Mouse (Mus musculus): ENCODE measurements around the gene Gm26992. TPM values are rescaled to one million over a fixed set of nuclear protein-coding genes. Genes with fewer than 3 reads are reported as not detected.

The Gm26992 gene
- polyA plus RNA-seq, 1 experiment from 2014 or later, result not detected

GRCm38 (mm10) chrX:103518798-103519197 lies 97.0 kb downstream of the Gm26992 start:
- ATAC-seq (replicated peaks; ENCODE audit: low FRiP score, low read depth), result no peak
- DNase-seq (ENCODE audit: low spot score), result no peak
- Histone ChIP-seq H3K4me2 (ENCODE audit: low read length) (no peak overlapping the region), H3K9me3 (replicated peaks; ENCODE audit: low read length) (no peaks in the 10 kb centered on the region), H3K27me3 (ENCODE audit: insufficient read depth, low read length) (no peaks in the 10 kb centered on the region), H3K27ac (no peak overlapping the region), H3K4me1 (replicated peaks; ENCODE audit: insufficient read depth, low read length) (no peaks in the 10 kb centered on the region), H3K9ac (ENCODE audit: low read depth, low read length) (no peak overlapping the region), H3K36me3 (ENCODE audit: insufficient read depth, low read length) (no peaks in the 10 kb centered on the region), H3K4me3 (replicated peaks; ENCODE audit: low read depth, low read length) (no peak overlapping the region)
- 96% methylated on average over 2 of the region's 2 CpGs for WGBS
- TF ChIP-seq CTCF (IDR thresholded peaks at IDR 0.05; ENCODE audit: low read depth), result no peak

- H3K9ac ChIP-seq (ENCODE audit: low read depth, low read length), result no peak overlapping the region
- no peaks in the 10 kb centered on the region for H3K9me3 ChIP-seq (replicated peaks; ENCODE audit: low read length)
- no peak overlapping the region for H3K27ac ChIP-seq
- H3K4me2 ChIP-seq (ENCODE audit: low read length), result no peak overlapping the region
- DNase-seq (ENCODE audit: low spot score), result no peak
- WGBS, result 75% methylated on average over 3 of the region's 3 CpGs
- no peak for TF ChIP-seq CTCF (IDR thresholded peaks at IDR 0.05; ENCODE audit: low read depth)
- ATAC-seq (replicated peaks; ENCODE audit: low FRiP score, low read depth), result no peak
- no peak overlapping the region for H3K4me3 ChIP-seq (replicated peaks; ENCODE audit: low read depth, low read length)
- H3K27me3 ChIP-seq (ENCODE audit: insufficient read depth, low read length), result no peaks in the 10 kb centered on the region
- H3K36me3 ChIP-seq (ENCODE audit: insufficient read depth, low read length), result no peaks in the 10 kb centered on the region
- no peaks in the 10 kb centered on the region for H3K4me1 ChIP-seq (replicated peaks; ENCODE audit: insufficient read depth, low read length)
Measured at GRCm38 (mm10) chrX:103519547-103519946, 97.7 kb downstream of the Gm26992 start.

- no peak overlapping the region for H3K9ac ChIP-seq (ENCODE audit: low read depth, low read length)
- DNase-seq (ENCODE audit: low spot score) (no peak), ATAC-seq (replicated peaks; ENCODE audit: low FRiP score, low read depth) (no peak)
- 77% methylated on average over 4 of the region's 4 CpGs for WGBS
- no peak for TF ChIP-seq CTCF (IDR thresholded peaks at IDR 0.05; ENCODE audit: low read depth)
- no peaks in the 10 kb centered on the region for H3K9me3 ChIP-seq (replicated peaks; ENCODE audit: low read length)
- no peaks in the 10 kb centered on the region for H3K4me1 ChIP-seq (replicated peaks; ENCODE audit: insufficient read depth, low read length)
- H3K4me3 ChIP-seq (replicated peaks; ENCODE audit: low read depth, low read length), result no peak overlapping the region
- no peaks in the 10 kb centered on the region for H3K36me3 ChIP-seq (ENCODE audit: insufficient read depth, low read length)
- no peaks in the 10 kb centered on the region for H3K27me3 ChIP-seq (ENCODE audit: insufficient read depth, low read length)
- no peak overlapping the region for H3K4me2 ChIP-seq (ENCODE audit: low read length)
- H3K27ac ChIP-seq, result no peak overlapping the region
Measured at GRCm38 (mm10) chrX:103521221-103521716, 99.5 kb downstream of the Gm26992 start.

GRCm38 (mm10) chrX:103529185-103529584 lies 107.4 kb downstream of the Gm26992 start:
- Histone ChIP-seq H3K4me3 (replicated peaks; ENCODE audit: low read depth, low read length) (peak overlapping the region; percentile 17; the same call in 1 of the 2 replicates), H3K9ac (ENCODE audit: low read depth, low read length) (0 out of 2 replicates have a peak overlapping the region, but pooled peaks have one; percentile 27), H3K9me3 (replicated peaks; ENCODE audit: low read length) (no peaks in the 10 kb centered on the region), H3K27me3 (ENCODE audit: insufficient read depth, low read length) (no peaks in the 10 kb centered on the region), H3K4me2 (ENCODE audit: low read length) (peak overlapping the region; percentile 48), H3K36me3 (ENCODE audit: insufficient read depth, low read length) (no peaks in the 10 kb centered on the region), H3K4me1 (replicated peaks; ENCODE audit: insufficient read depth, low read length) (no peaks in the 10 kb centered on the region), H3K27ac (0 out of 2 replicates have a peak overlapping the region, but pooled peaks have one; percentile 37)
- no peak for TF ChIP-seq CTCF (IDR thresholded peaks at IDR 0.05; ENCODE audit: low read depth)
- peak; percentile 83 for DNase-seq (ENCODE audit: low spot score)
- peak; percentile 85 for ATAC-seq (replicated peaks; ENCODE audit: low FRiP score, low read depth)
- WGBS, result 4% methylated on average over 23 of the region's 23 CpGs

Other genes starting within 250 kb of the Gm26992 start
- gene Nap1l2, start 235.4 kb upstream of the Gm26992 start, polyA plus RNA-seq (2015; fragmentation: Nextera tagmentation; extraction: Ambion mirVana), result 0.59 and 0.77 TPM in 2 replicates
- not detected in 2 replicates for gene Cdx4, start 100.6 kb upstream of the Gm26992 start, polyA plus RNA-seq (2015; fragmentation: Nextera tagmentation; extraction: Ambion mirVana)
- 1.6 and 2.0 TPM in 2 replicates for gene Chic1, start 65.5 kb upstream of the Gm26992 start, polyA plus RNA-seq (2015; fragmentation: Nextera tagmentation; extraction: Ambion mirVana)
- 0.28 and 0.34 TPM in 2 replicates for gene Tsx, start 7.5 kb upstream of the Gm26992 start, polyA plus RNA-seq (2015; fragmentation: Nextera tagmentation; extraction: Ambion mirVana)
- not detected in 2 replicates for gene Zcchc13, start 208.6 kb downstream of the Gm26992 start, polyA plus RNA-seq (2015; fragmentation: Nextera tagmentation; extraction: Ambion mirVana)

Measured in kidney, postnatal 0 days (tissue).